Mouse (Mus musculus) MEL (cell line): ENCODE data around the gene Pkn3. TPM values are rescaled to one million over a fixed set of nuclear protein-coding genes. Genes with fewer than 3 reads are reported as not detected.

Experiments
- DNase-seq: peaks from one replicate; pipeline ENCODE4 v3.0.0; 2011; ENCODE audit warnings: low read depth, low spot score
- H3K27ac ChIP-seq: 2 replicates; pipeline ENCODE4 v1.5.1; 2012; ENCODE audit warnings: low read depth, mild to moderate bottlenecking, control low read depth, low read length, moderate library complexity; ENCODE audit not compliant: control insufficient read depth
- H3K27me3 ChIP-seq, 2 experiments: fragments of 150-350 bp in 1 of 2; sonication (generic) in 1 of 2; 2 replicates each; pipeline ENCODE4 v1.6.1; 2012; ENCODE audit warnings: low read length in 2 of 2, mild to moderate bottlenecking in 2 of 2, improper control_type of control experiment in 1 of 2, moderate library complexity in 1 of 2; ENCODE audit not compliant: insufficient read depth in 2 of 2, control insufficient read depth in 1 of 2
- H3K36me3 ChIP-seq, 2 experiments: 2 replicates each; pipeline ENCODE4 v1.6.1; 2012 to 2014; ENCODE audit warnings: low read length in 2 of 2, improper control_type of control experiment in 1 of 2, inconsistent platforms in 1 of 2, mild to moderate bottlenecking in 1 of 2; ENCODE audit not compliant: insufficient read depth in 2 of 2, control insufficient read depth in 1 of 2
- H3K4me1 ChIP-seq, 2 experiments: fragments of 150-350 bp in 1 of 2; sonication (generic) in 1 of 2; 2 replicates each; pipeline ENCODE4 v1.6.1; 2012; ENCODE audit warnings: low read length in 2 of 2, improper control_type of control experiment in 1 of 2, mild to moderate bottlenecking in 1 of 2; ENCODE audit not compliant: insufficient read depth in 2 of 2, control insufficient read depth in 1 of 2
- H3K4me3 ChIP-seq, 2 experiments: fragments of 150-350 bp in 1 of 2; sonication (generic) in 1 of 2; 2 replicates each; pipeline ENCODE4 v1.5.1; 2012; ENCODE audit warnings: low read depth in 2 of 2, low read length in 2 of 2, mild to moderate bottlenecking in 2 of 2, moderate library complexity in 2 of 2, control low read depth in 1 of 2, improper control_type of control experiment in 1 of 2; ENCODE audit not compliant: control insufficient read depth in 1 of 2, insufficient read depth in 1 of 2
- H3K79me2 ChIP-seq: 2 replicates; pipeline ENCODE4 v1.6.1; 2012; ENCODE audit warnings: mild to moderate bottlenecking, low read length, moderate library complexity; ENCODE audit not compliant: control insufficient read depth, poor library complexity, insufficient read depth
- H3K9ac ChIP-seq: 2 replicates; pipeline ENCODE4 v1.6.1; 2012; ENCODE audit warnings: low read depth, mild to moderate bottlenecking, control low read depth, low read length, moderate library complexity; ENCODE audit not compliant: control insufficient read depth, poor library complexity, severe bottlenecking
- H3K9me3 ChIP-seq: fragments of 150-350 bp; sonication (generic); replicated peaks from 2 replicates; pipeline ENCODE4 v1.6.1; 2012; ENCODE audit warnings: mild to moderate bottlenecking, low read length, improper control_type of control experiment, moderate library complexity; ENCODE audit not compliant: insufficient read depth
- CHD2 ChIP-seq: IDR thresholded peaks from 2 replicates; pipeline ENCODE4 v1.6.1; 2011; ENCODE audit warnings: low read length, improper control_type of control experiment
- CTCF ChIP-seq, 3 experiments: IDR thresholded peaks in 2 of 3; conservative IDR thresholded peaks in 1 of 3; 2 replicates each; pipeline ENCODE4 v1.5.1; 2011 to 2012; ENCODE audit warnings: low read length in 3 of 3, low read depth in 2 of 3, mild to moderate bottlenecking in 2 of 3, improper control_type of control experiment in 1 of 3, inconsistent platforms in 1 of 3, mixed read lengths in 1 of 3, moderate library complexity in 1 of 3; ENCODE audit not compliant: control insufficient read depth in 1 of 3, insufficient read depth in 1 of 3, poor library complexity in 1 of 3, severe bottlenecking in 1 of 3
- GATA1 ChIP-seq: IDR thresholded peaks from 2 replicates; pipeline ENCODE4 v1.6.1; 2011; ENCODE audit warnings: low read depth, low read length, improper control_type of control experiment
- JUND ChIP-seq: IDR thresholded peaks from 2 replicates; pipeline ENCODE4 v1.6.1; 2011; ENCODE audit warnings: low read depth, mild to moderate bottlenecking, improper control_type of control experiment, low read length
- MXI1 ChIP-seq: IDR thresholded peaks from 2 replicates; pipeline ENCODE4 v1.6.1; 2011; ENCODE audit warnings: mild to moderate bottlenecking, low read depth, low read length, improper control_type of control experiment
- NELFE ChIP-seq: IDR thresholded peaks from 2 replicates; pipeline ENCODE4 v1.6.1; 2011; ENCODE audit warnings: low read depth, low read length, improper control_type of control experiment
- NRF1 ChIP-seq: IDR thresholded peaks from 2 replicates; pipeline ENCODE4 v1.6.1; 2014; ENCODE audit warnings: low read depth, mild to moderate bottlenecking, inconsistent platforms, low read length, improper control_type of control experiment, moderate library complexity; ENCODE audit not compliant: poor library complexity, insufficient read depth, severe bottlenecking
- POLR2A ChIP-seq, 2 experiments: IDR thresholded peaks; 2 replicates each; pipeline ENCODE4 v1.6.1; 2011 to 2012; ENCODE audit warnings: low read length in 2 of 2, mild to moderate bottlenecking in 2 of 2, control low read depth in 1 of 2, improper control_type of control experiment in 1 of 2, low read depth in 1 of 2, moderate library complexity in 1 of 2; ENCODE audit not compliant: control insufficient read depth in 1 of 2, insufficient read depth in 1 of 2, poor library complexity in 1 of 2
- RAD21 ChIP-seq: IDR thresholded peaks from 2 replicates; pipeline ENCODE4 v1.6.1; 2011; ENCODE audit warnings: mild to moderate bottlenecking, low read depth, low read length, improper control_type of control experiment
- SIN3A ChIP-seq: IDR thresholded peaks from 2 replicates; pipeline ENCODE4 v1.6.1; 2012; ENCODE audit warnings: low read length, improper control_type of control experiment, inconsistent platforms
- SMC3 ChIP-seq: IDR thresholded peaks from 2 replicates; pipeline ENCODE4 v1.6.1; 2011; ENCODE audit warnings: low read depth, low read length, improper control_type of control experiment
- UBTF ChIP-seq: IDR thresholded peaks from 2 replicates; pipeline ENCODE4 v1.6.1; 2012; ENCODE audit warnings: low read depth, mild to moderate bottlenecking, inconsistent platforms, low read length, improper control_type of control experiment, moderate library complexity, borderline replicate concordance; ENCODE audit not compliant: insufficient read depth
- ZC3H11A ChIP-seq: IDR thresholded peaks from 2 replicates; pipeline ENCODE4 v1.6.1; 2012; ENCODE audit warnings: low read depth, mild to moderate bottlenecking, inconsistent platforms, low read length, improper control_type of control experiment
- ZKSCAN1 ChIP-seq: IDR thresholded peaks from 2 replicates; pipeline ENCODE4 v1.6.1; 2012; ENCODE audit warnings: low read depth, mild to moderate bottlenecking, inconsistent platforms, low read length, improper control_type of control experiment, moderate library complexity
- ZMIZ1 ChIP-seq: IDR thresholded peaks from 2 replicates; pipeline ENCODE4 v1.6.1; 2012; ENCODE audit warnings: low read depth, mild to moderate bottlenecking, inconsistent platforms, low read length, improper control_type of control experiment, moderate library complexity
- ZNF384 ChIP-seq: IDR thresholded peaks from 2 replicates; pipeline ENCODE4 v1.6.1; 2012; ENCODE audit warnings: low read depth, mild to moderate bottlenecking, inconsistent platforms, low read length, improper control_type of control experiment
- polyA plus RNA-seq, 2 experiments: library from polyadenylated mRNA; stranded (reverse) in 1 of 2; unstranded in 1 of 2; fragments of >175 nt in 1 of 2; fragments of >200 nt in 1 of 2; gene quantifications; 2 replicates each; pipeline versions ENCODE4 v1.2.1 to v1.2.4; 2012; ENCODE audit warnings: low replicate concordance in 2 of 2, low read depth in 1 of 2; ENCODE audit not compliant: insufficient read length in 2 of 2, insufficient read depth in 1 of 2, missing spikeins in 1 of 2
- total RNA-seq: library from RNA; depleted of rRNA; stranded (reverse); fragments of 300-350 nt; gene quantifications from 2 replicates; pipeline ENCODE4 v1.2.3, GENCODE M21; 2012

Gene Pkn3
- total and polyA plus RNA-seq, 3 experiments: 2.0 to 5.8 TPM; not detected in 1

GRCm38 (mm10) chr2:30093471-30094207 is 16.2 kb downstream of the Pkn3 start, which contains the start of gene Zdhhc12 (continued):
- TF ChIP-seq ZNF384: no peak
- no peak for TF ChIP-seq GATA1
- TF ChIP-seq ZMIZ1: peak; percentile 73

GRCm38 (mm10) chr2:30094208-30094588 is 16.7 kb downstream of the Pkn3 start:
- Histone ChIP-seq H3K4me3 (peak overlapping the region; percentile 79 to 82), H3K27ac (peak overlapping the region; percentile 74), H3K4me1 (peaks cover 0 to 16% of the 10 kb centered on the region in 2 experiments; a peak in 2 of 4 replicates), H3K27me3 (no peaks in the 10 kb centered on the region), H3K9me3 (no peaks in the 10 kb centered on the region), H3K79me2 (peaks cover 20% of the 10 kb centered on the region), H3K36me3 (peaks cover 0 to 6% of the 10 kb centered on the region in 2 experiments; a peak in 1 of 4 replicates), H3K9ac (peak overlapping the region; percentile 85)
- TF ChIP-seq GATA1: no peak
- TF ChIP-seq ZMIZ1: peak; percentile 81
- peak; percentile 57 for TF ChIP-seq NRF1
- TF ChIP-seq ZKSCAN1: no peak
- TF ChIP-seq MXI1: no peak
- peak in 1 of 2 experiments; percentile 30; a peak in 2 of 4 replicates for TF ChIP-seq POLR2A (IDR thresholded peaks at IDR 0.05; ENCODE audit: control insufficient read depth in 1 of 2, insufficient read depth in 1 of 2, low read depth in 1 of 2, low read length in 2 of 2, poor library complexity in 1 of 2)
- peak; percentile 80 for DNase-seq

- peaks cover 20% of the 10 kb centered on the region for H3K79me2 ChIP-seq
- peaks cover 0 to 16% of the 10 kb centered on the region in 2 experiments; a peak in 2 of 4 replicates for H3K4me1 ChIP-seq
- no peak overlapping the region for H3K4me3 ChIP-seq
- TF ChIP-seq NELFE (no peak), SMC3 (peak; percentile 72), CTCF (IDR thresholded peaks at IDR 0.05 in 2 of 3, conservative IDR thresholded peaks at IDR 0.05 in 1 of 3; ENCODE audit: control insufficient read depth in 1 of 3, insufficient read depth in 1 of 3, low read depth in 2 of 3, low read length in 3 of 3, poor library complexity in 1 of 3, severe bottlenecking in 1 of 3) (peak; percentile 64 to 79 (median 74)), POLR2A (IDR thresholded peaks at IDR 0.05; ENCODE audit: control insufficient read depth in 1 of 2, insufficient read depth in 1 of 2, low read depth in 1 of 2, low read length in 2 of 2, poor library complexity in 1 of 2) (peak in 1 of 2 experiments; percentile 46; a peak in 2 of 4 replicates), ZC3H11A (peak; percentile 57; the same call in 1 of the 2 replicates), CHD2 (no peak), JUND (no peak), RAD21 (peak; percentile 72), SIN3A (0 out of 2 replicates have a peak, but pooled peaks have one; percentile 33), UBTF (no peak)
- H3K9me3 ChIP-seq: no peaks in the 10 kb centered on the region
- no peaks in the 10 kb centered on the region for H3K27me3 ChIP-seq
- H3K36me3 ChIP-seq: peaks cover 0 to 6% of the 10 kb centered on the region in 2 experiments; a peak in 1 of 4 replicates
- H3K27ac ChIP-seq: no peak overlapping the region
- H3K9ac ChIP-seq: no peak overlapping the region
- DNase-seq: peak; percentile 76
These were observed 18.5 kb downstream of the Pkn3 start for GRCm38 (mm10) chr2:30095882-30096527.
